Mouse (Mus musculus) lung, embryonic 15.5 days (tissue): ENCODE data around the gene Pgpep1. TPM values are rescaled to one million over a fixed set of nuclear protein-coding genes. Genes with fewer than 3 reads are reported as not detected.

Experiments used
- polyA plus RNA-seq: library from polyadenylated mRNA; unstranded; fragments of >200 nt; fragmentation: Nextera tagmentation; extraction: Ambion mirVana; gene quantifications from 2 replicates; pipeline ENCODE4 v1.2.1, GENCODE M21; 2015

The Pgpep1 gene
- polyA plus RNA-seq, 1 experiment from 2014 or later, result 47.7 TPM

Other genes starting within 250 kb of the Pgpep1 start
- gene Crtc1, start 220.8 kb downstream of the Pgpep1 start, polyA plus RNA-seq, result 14.2 and 17.6 TPM in 2 replicates
- gene Klhl26, start 183.4 kb downstream of the Pgpep1 start, polyA plus RNA-seq, result 26.2 and 27.1 TPM in 2 replicates
- gene Tmem59l, start 173.0 kb downstream of the Pgpep1 start, polyA plus RNA-seq, result 6.5 and 6.6 TPM in 2 replicates
- gene Crlf1, start 167.2 kb downstream of the Pgpep1 start, polyA plus RNA-seq, result 181 and 186 TPM in 2 replicates
- gene Rex1bd, start 153.6 kb downstream of the Pgpep1 start, polyA plus RNA-seq, result 120 and 122 TPM in 2 replicates
- 909 and 953 TPM in 2 replicates for gene Uba52, start 149.6 kb downstream of the Pgpep1 start, polyA plus RNA-seq
- 307 and 313 TPM in 2 replicates for gene Fkbp8, start 132.7 kb downstream of the Pgpep1 start, polyA plus RNA-seq
- gene Kxd1, start 132.4 kb downstream of the Pgpep1 start, polyA plus RNA-seq, result 50.0 and 54.4 TPM in 2 replicates
- gene Ell, start 120.9 kb downstream of the Pgpep1 start, polyA plus RNA-seq, result 17.2 and 17.5 TPM in 2 replicates
- gene Isyna1, start 66.0 kb downstream of the Pgpep1 start, polyA plus RNA-seq, result 134 TPM in 2 replicates
- gene Ssbp4, start 51.5 kb downstream of the Pgpep1 start, polyA plus RNA-seq, result 111 and 122 TPM in 2 replicates
- gene Lrrc25, start 44.2 kb downstream of the Pgpep1 start, polyA plus RNA-seq, result 1.9 and 2.5 TPM in 2 replicates
- 0.31 and 0.45 TPM in 2 replicates for gene Gdf15, start 27.9 kb downstream of the Pgpep1 start, polyA plus RNA-seq
- 268 and 320 TPM in 2 replicates for gene Lsm4, start 12.9 kb upstream of the Pgpep1 start, polyA plus RNA-seq
- 49.7 TPM in 2 replicates for gene Jund, start 38.6 kb upstream of the Pgpep1 start, polyA plus RNA-seq
- gene Iqcn, start 43.1 kb upstream of the Pgpep1 start, polyA plus RNA-seq, result 0.02 TPM in 1 of 2 replicates, not detected in the other
- not detected in 2 replicates for gene Gm3336, start 58.2 kb upstream of the Pgpep1 start, polyA plus RNA-seq
- gene Pde4c, start 63.3 kb upstream of the Pgpep1 start, polyA plus RNA-seq, result 0.08 and 0.16 TPM in 2 replicates
- gene Rab3a, start 94.3 kb upstream of the Pgpep1 start, polyA plus RNA-seq, result 12.8 and 12.9 TPM in 2 replicates
- gene Mpv17l2, start 100.6 kb upstream of the Pgpep1 start, polyA plus RNA-seq, result 35.4 and 36.2 TPM in 2 replicates
- 56.1 and 56.8 TPM in 2 replicates for gene Pik3r2, start 116.3 kb upstream of the Pgpep1 start, polyA plus RNA-seq
- gene Mast3, start 144.7 kb upstream of the Pgpep1 start, polyA plus RNA-seq, result 13.6 and 15.8 TPM in 2 replicates
- gene Il12rb1, start 148.1 kb upstream of the Pgpep1 start, polyA plus RNA-seq, result 0.16 and 0.27 TPM in 2 replicates
- 4.5 and 5.5 TPM in 2 replicates for gene Arrdc2, start 179.3 kb upstream of the Pgpep1 start, polyA plus RNA-seq
- 1.2 TPM in 2 replicates for gene Kcnn1, start 202.9 kb upstream of the Pgpep1 start, polyA plus RNA-seq
- gene Ccdc124, start 213.5 kb upstream of the Pgpep1 start, polyA plus RNA-seq, result 112 and 118 TPM in 2 replicates
- 0.25 and 0.29 TPM in 2 replicates for gene Slc5a5, start 232.4 kb upstream of the Pgpep1 start, polyA plus RNA-seq
- gene Rpl18a, start 237.0 kb upstream of the Pgpep1 start, polyA plus RNA-seq, result 4,502 and 4,535 TPM in 2 replicates
- gene Map1s, start 245.5 kb upstream of the Pgpep1 start, polyA plus RNA-seq, result 49.8 and 50.9 TPM in 2 replicates